Mouse (Mus musculus) thymus, postnatal 25 days (tissue): ENCODE measurements at regions not wholly inside any gene's neighbourhood (a gene's known extent, or its start where the extent isn't known, plus 50 kb on each side); places are given as distances from the start of the nearest gene placed in this dataset.

ENCODE experiments used
- DNase-seq: peaks from one replicate; pipeline ENCODE4 v3.0.0; 2022

DNA sequence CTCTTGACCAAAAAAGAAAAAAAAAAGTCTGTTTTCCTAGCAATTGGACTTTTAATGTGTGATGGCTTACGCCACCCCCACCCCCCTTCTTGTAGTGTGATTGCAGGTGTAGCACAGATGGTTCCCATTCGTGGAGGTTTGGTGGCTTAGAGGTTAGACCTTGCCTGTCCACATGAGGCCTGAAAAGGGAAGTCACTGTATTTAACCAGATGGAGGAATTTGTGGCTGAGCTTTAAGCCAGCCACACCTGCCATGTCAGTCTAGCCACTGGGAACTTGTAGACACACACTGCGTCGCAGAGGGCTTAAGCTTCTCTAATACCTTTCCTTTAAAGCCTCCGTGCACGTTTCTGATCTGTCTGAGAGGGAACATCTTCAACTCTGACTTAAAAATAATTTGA, 229.0 kb downstream of the Kcnrg start:
- DNase-seq: peak; percentile 16

DNA sequence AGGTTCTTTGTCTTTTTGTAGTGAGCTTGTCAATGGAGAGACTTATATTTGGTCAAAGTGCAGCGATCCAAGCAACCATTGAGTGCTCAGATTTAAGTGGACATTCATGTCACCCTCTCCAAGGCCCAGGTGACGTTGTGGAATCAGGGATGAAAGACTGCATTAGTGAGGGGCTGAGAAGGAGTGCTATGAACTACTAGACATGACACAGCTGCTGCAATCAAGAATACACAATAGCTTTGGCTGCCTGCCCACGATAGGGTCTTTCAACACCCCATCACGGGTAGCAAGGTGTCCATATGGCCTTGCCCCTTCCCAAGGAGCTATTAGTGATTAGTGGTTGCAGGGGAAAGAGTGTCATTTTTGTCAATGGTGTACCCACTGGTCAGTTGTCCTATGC, 229.7 kb downstream of the Kcnrg start:
- no peak for DNase-seq

DNA sequence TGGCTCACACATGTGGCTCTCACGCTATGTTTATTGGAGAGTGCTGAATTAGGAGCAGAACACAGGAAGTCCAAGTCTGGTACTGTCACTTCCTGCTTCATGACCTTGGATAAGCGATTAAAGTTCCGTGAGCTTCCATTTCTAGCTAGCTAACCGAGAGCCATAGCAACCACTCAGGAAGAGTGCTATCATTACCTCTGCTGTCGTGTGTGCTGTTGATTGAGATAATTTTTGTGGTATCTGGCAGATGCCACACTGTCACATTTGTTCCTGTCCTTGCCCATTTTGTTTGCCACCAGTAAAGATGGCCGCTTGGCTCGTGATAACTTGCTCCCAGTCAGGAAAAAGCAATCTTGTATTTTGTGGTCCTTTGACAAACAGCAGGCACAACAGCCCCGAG, 230.6 kb downstream of the Kcnrg start:
- no peak for DNase-seq

DNA sequence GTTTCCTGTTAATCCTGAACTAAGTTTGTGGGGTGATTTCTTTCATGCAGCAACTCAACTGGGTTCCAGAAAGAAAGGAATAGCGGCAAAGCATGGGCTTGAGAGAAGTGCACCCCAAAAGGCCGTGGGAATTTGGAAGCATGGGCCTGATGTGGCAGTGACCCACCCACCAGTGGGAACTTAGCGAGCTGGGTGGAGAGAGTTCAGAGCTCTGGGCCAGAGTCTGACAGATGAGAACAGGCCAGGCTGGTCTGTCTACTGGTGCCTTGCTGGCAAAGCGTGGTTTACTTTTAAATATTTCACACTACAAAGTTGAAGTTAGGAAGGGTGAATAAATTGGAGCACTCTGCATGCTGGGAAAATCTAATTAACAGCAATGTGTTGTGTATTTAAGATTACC, 235.2 kb downstream of the Kcnrg start:
- no peak for DNase-seq

DNA sequence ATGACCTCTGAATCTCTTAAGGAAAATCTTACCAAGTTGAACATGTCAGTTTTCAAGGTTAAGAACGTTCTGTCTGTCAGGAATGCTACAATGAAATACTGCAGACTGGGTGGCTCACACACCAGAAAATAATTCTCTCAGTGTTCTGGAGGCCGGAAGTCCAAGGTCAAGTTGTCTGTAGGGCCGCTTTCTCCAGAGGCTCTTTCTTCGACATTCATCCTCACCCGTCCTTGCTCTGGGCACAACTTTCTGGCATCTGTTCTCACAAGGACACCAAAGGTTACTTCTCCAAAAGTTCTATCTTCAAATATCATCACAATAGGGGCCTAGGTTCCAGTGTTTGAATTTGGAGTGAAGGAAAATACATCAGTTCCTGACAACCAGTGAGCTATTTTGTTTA, 239.2 kb downstream of the Kcnrg start:
- DNase-seq: no peak

DNA sequence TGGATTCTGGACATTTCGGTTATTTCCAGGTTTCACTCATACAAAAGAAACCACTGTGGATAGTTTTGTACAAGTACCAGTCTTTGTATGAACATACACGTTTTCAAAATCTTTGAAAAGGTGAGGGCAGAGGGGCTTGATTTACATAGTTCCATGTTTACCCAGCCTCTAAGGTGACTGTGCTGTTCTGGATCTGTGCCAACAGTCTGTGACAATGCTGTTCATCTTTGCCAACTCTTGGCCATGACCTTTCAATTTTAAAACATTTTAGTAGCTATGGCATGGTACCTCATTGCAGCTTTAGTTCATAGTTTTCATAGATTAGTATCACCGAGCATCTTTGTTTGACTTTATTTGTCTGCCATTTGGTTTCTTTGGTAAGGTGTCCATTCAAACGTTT, 243.0 kb downstream of the Kcnrg start:
- DNase-seq: no peak

DNA sequence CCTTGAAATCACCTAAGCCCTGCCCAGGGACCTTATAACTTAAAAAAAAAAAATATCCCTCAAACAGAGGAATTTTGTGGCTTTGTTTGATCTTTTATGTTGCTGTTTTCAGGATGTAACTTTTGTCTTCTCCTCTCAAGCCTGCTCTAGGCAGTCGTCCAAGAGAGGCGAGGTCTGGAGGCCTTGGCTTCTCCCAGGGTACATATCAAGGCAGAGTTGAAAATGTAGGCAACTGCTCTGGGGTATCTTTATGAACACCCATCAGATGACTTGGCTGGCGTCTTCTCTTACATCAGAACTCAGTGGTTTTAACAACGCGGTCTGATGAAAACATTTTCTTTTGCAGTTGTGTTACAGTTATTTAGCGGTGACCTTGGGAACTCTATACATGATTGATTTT, 250.4 kb downstream of the Kcnrg start:
- DNase-seq: no peak

DNA sequence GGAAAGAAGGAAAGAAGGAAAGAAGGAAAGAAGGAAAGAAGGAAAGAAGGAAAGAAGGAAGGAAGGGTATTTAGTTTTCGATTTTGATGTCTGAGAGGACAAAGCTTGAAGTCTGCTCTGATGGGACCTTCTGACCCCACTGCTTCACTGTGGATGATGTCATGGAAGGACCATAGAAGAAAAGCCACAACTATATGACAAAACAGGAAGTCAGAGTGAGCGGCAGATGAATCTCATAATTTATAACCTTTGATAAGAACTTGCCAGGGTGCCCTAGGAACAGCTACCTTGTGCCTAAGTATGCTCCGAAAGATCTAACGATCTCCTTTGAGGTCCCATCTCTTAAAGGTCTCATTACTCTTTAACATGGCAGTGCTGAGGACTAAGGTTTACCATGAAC, 253.4 kb downstream of the Kcnrg start:
- DNase-seq: no peak

DNA sequence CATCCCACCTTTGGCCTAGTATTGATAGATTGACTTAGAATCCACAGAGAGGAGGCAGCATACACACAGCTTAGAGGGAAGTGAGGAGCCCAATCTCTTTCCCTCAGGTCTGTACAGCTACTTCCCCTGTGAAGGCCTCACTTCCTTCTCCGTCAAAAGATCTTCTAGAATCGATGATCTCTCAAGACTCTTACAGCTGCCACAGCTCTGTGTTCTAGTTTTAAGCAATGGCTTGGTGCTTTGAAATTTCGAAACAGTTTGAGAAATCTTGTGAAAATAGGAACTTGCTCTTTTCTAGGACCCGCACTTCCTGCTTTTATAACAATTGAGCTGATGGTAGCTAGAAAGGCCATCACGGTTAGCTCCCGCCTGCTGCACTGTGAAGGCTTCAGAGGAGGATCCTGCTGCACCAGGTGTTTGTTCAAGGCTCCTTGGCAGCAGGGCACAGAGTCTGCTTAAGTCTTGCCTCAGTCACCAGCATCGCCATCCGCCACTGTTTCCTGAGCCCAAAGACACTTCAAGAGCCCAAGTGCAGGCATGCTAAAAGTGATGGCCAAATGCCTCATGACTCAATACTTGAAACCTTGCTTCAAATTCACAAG, 254.2 kb downstream of the Kcnrg start:
- peak; percentile 36 for DNase-seq

DNA sequence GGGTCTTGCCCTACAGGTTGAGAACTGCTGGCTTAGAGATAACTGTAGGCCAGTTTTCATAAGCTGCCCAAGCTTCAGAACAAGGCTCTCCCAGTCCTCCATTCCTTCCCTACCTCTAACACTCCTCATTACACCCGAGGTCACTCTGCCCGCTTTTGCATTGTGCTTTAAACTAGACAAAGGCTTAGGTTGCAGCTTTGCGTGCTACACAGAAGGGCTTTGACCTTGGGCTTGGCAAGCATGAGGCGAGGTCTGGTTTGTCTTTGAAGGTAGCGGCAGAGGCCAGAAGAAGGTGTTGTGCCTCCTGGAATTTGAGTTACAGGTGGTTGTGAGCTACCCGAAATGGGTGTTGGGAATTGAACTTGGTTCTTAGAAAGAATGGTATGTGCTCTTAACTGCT, 255.7 kb downstream of the Kcnrg start:
- no peak for DNase-seq

DNA sequence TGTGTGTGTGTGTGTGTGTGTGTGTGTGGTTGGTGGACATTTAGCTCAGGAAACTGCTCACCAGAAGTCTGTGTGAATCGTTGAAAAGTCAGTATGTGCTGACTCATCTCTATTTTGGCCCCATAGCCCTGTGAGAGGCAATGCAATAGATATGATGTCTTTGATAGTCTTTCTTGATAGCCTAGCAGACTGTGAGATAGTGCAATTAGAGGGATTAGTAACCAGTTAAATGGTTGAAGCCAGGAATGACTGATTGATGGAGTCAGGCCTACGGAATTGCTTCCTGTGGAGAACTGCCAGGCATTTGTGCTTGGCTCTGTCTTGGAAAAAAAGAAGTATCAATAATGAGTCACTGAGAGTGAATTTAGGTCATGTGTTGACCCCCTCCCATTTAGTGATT, 256.2 kb downstream of the Kcnrg start:
- no peak for DNase-seq

DNA sequence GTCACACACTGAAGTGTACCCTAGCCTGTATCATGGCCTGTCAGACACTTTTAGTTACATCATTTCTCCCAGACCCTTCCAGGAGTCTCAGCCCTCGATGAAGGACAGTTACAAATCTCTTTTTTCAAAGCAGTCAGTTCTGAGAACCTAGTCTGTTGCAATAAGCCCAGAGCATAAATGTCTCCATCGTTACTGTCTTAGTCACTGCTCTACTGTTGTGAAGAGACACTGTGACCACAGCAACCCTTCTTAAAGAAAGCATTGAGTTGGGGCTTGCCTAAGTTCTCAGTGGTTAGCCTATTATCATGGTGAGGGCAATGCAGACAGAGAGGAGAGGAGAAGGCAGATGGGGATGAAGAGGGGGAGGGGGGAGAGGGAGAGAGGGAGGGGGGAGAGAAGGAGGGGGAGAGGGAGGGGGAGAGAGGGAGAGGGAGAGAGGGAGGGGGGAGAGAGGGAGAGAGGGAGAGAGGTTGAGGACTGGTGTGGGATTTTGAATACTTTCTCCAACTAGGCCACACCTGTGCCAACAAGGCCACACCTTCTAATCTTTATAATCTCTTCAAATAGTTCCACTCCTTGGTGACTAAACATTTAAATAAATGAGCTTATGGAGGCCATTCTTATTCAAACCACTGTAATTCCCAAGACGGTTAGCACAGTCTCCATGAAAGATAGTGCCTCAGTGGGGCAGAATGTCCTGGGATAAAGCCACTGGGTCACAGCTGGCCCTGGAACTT, 259.4 kb downstream of the Kcnrg start:
- no peak for DNase-seq

DNA sequence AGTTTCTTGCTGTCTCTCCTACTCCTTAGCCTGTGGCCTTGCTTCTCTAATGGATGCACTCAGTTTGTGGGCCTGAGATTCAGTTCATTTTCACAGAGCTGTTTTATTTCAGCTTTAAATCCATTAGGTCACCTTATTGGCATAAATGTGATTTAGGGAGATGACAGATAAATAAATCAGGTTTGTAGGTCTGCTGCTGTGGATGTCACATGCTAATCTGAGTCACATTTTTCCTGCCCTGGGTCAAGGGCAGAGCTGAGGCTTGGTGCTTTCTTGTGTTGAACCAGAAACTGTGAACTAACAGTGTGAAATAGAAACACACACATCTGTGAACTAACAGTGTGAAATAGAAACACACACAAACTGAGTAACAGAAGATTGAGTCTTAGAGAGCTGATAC, 266.9 kb downstream of the Kcnrg start:
- no peak for DNase-seq

DNA sequence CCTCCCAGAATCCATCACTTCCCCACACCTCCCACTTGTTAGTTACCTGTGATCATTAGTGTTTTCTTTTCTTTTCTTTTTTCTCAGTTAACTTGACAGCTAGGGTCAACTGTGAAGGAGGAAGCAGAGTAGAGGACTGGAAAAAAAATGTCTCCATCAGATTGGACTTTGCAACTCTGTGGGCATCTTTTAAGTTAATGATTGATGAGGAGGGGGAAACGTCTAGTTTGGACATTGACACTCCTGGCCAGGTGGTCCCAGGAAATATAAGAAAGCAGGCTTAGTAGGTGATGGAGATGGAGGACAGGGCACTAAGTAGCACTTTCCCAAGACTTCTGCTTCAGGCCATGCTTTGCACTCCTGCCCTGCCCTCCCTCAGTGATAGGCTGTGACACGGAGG, 272.2 kb downstream of the Kcnrg start:
- DNase-seq: no peak

DNA sequence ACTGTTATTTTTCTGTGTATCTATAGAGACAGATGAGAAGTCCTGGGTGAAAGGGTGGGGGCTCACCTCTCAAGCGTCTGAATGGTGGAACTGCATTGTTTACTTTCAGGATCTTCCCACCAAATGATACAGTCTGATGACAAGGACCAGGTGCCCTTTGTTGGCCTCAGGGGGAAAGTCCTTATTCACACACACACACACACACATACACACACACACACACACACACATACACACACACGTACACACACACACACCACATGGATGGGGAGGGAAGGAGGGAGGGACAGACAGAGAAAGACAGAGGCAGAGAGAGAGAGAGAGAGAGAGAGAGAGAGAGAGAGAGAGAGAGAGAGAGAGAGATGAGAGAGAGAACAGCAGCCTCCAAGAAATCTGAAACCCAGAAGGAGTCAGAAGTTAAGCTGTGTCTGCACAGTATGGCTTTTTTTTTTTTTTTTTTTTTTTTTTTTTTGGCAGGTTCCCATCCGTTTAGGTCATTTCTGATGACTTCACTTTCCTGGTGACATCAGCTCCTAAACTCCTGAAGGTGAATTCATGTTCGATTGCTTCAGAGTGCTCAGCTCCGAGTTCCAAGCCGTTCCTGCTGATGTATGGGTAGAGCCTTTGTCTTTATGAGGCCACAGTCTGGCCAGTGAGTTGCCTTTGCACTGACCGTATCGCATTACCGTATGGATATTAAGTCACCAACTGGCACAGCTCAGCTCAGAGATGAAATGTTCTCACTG, 273.4 kb downstream of the Kcnrg start:
- DNase-seq: no peak

DNA sequence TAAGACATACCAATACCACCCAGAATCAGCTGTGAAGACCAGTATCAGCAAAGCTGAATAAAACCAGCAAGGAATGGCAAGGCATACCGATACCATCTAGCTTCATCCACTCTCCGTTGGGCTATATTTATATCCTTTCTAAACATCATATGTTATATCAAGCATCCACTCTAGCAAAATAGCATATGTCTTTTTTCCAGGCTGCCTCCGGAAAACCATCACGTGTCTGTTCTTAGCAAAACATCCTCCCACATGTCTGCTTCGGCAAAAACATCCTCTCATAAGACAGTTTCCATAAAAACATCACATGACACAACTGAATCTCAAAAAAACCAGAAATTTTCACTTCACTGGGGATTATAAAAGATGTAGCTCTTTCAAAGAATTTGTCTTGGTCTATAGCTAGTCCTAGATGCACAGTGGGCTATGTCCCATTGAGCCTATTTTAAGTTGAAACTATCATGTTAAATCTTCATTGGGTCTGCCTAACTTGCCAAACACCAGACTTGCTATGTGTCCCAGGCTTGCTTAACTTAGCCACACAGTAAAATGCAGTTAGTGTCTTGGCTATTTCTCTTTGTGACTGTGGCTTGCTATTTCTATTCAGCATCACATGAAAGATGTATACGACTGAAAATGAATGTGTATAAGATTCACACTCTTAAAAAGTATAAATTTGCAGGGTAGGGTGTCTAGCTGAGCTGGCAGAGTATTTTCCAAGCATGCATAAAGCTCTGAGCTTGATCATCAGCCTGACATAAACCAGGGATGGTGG, 278.2 kb downstream of the Kcnrg start:
- DNase-seq: no peak

DNA sequence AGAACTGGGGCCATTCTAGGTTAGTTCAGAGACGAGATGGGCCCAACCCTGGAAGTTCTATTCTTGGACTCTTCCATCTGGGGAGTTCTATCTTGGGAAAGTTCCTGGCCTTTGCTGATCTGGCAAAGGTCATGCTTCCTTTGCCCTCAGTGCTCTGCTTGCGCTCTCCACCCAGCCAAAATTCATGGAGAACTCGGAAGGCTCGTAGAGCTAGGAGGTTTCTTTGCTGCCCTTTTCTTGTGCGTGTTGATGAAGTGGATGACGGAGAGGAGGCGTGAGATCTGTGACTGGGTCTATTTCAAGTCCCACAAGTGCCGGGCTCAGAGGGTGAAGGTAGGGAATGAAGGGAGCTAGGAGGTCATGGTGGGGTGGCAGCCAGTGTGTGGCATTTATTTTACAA, 282.4 kb downstream of the Kcnrg start:
- no peak for DNase-seq

DNA sequence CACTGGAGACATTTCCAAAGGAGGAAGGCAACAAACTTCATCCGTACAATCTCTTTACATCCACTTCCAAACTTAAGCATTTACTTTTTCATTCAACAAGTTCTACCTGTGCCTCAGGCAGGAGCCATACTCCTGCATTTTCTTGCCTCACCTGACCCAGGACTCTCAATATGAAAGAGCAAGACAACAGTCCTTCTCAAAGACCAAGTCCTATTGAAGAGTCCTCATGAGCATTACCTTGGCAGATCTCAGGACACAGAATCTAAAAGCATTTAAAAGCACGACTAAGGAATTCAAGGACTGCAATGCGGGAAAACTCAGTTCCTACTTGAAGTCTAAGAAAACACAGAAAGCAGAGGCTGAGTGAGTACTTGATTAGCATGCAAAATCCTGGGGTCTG, 286.5 kb downstream of the Kcnrg start:
- DNase-seq: no peak

DNA sequence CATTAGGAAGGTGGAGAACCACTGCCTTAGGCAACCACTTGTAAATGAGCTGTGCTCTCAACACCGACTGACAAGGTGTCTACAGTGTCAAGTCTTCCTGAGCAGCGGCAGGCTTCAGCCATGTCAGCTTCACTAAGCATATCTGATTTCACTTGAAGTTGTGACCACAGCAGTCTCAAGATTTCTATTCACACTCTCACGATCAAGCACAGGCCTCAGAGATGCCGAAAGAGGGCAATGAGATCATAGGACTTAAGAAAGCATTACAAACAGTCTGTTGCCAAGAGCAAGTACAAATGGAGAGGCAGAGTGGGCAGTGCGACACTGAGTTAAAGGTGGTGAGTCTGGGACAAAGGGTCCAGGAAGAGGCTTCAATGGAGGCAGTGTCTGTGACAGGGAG, 289.6 kb downstream of the Kcnrg start:
- no peak for DNase-seq

DNA sequence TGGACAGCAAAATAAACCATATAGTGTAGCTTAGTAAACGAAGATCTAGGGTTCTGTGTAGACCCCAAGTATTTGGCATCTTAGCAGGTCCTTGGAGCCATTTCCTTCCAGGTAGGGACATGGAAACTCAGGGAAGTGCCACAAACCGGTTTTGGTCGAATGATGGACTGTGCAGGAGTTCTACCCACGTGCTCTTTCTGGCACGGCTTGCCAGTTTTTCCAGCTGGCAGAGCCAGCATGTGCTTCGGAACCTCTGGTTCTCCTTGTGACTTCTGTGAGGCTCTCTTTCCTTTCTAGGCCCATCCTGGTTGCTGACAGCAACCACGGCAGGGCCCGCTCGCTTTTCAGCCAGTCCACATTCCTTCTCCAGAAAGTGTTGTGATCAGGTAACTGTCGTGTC, 291.4 kb downstream of the Kcnrg start:
- no peak for DNase-seq

DNA sequence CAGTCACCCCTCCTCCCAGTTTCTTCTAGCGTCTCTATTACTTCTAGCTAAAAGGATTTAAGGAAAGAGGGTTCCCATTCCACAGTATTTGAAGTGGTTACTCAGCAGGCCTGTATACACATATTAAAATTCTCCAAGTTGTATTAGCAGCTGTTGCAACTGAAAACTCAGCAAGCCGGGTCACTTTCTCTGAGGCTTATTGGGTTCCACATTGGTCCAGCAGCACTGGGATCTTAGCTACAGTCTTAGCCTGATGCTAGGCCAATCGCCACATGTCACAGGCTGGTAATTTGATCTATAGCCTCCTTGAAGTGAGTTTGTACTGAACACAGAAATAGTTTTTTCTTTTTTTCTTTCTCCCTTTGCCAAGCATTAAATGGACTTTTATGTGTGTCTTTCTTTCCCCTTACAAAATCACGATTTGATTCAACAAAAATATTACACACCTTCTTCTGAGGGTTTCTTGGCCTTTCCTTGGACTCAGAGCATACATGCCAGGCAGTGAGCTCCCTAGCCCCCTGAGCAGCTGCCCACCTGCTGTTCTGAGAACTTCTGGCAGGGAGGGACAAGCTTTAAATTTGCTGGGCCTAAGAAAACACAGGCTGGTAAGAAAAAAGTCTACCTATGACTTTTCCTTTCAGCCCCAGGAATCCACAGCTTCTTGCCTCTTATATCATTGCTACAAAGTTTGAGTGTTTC, 297.3 kb downstream of the Kcnrg start:
- no peak for DNase-seq

DNA sequence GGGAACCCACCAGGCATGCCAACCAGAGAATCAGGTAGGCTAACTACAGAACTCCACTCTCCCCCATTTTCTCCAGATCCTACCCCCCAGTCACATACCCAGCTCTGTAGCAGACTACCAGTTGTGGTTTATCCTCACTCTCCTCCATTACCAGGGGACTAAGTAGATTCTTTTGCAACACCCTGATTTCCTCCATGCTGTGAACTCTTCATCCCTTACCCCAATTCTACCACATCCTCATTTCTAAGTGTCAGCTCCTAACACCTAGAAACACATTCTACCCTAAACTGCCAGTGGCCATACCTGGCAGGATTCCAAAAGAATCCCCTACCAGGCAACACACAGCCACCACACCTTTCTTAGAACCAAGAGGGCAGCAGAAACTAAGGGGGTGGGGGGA, 310.9 kb downstream of the Kcnrg start:
- no peak for DNase-seq

DNA sequence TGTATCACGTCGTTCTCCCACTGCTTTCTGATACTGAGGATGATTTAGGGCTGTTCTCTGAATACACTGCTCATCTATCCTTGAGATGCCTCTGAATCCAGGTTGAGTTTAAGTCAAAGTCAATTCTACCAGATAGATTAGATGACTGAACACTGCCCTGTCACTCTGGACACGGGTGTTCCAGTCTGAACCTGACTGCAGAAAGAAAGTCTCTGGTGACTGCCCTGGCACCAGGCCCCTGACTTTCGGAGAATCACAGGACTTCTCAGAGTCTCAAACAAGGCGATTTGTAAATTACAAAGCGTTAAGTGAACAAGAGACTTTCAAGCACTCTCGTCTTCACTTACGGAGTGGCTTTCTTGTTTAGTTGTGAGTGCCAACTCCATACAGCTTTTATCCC, 324.6 kb downstream of the Kcnrg start:
- no peak for DNase-seq
